Mouse (Mus musculus) induced T-regulatory cell, adult 2 months (primary cell): Measurements from ENCODE around the gene Proz.
"Not testable (repeated sequence)": the region's sequence is repeated elsewhere in the genome, so short reads cannot be mapped to it uniquely, and the experiment has no call there.

Experiments used
- DNase-seq: peaks from one replicate; pipeline ENCODE4 v3.0.0-alpha.2; 2012; ENCODE audit warnings: low read depth

Proz gene

GRCm38 (mm10) chr8:13060441-13061150, at the start of gene Proz:
Proz (plus strand) TSS chr8:13060914.
- no peak for DNase-seq

GRCm38 (mm10) chr8:13019560-13019959, 41.2 kb upstream of the Proz start:
- no peak for DNase-seq

- no peak for DNase-seq
These were observed 38.9 kb upstream of the Proz start for GRCm38 (mm10) chr8:13021830-13022229.

- DNase-seq, result no peak
These were observed 35.1 kb upstream of the Proz start, which contains the start of gene F7 for GRCm38 (mm10) chr8:13025487-13026224. F7 (plus strand) TSS chr8:13026034.

- DNase-seq, result no peak
These were observed 33.1 kb upstream of the Proz start for GRCm38 (mm10) chr8:13027615-13028014.

- DNase-seq, result no peak
These were observed 32.2 kb upstream of the Proz start for GRCm38 (mm10) chr8:13028482-13028881.

- no peak for DNase-seq
These were observed 24.3 kb upstream of the Proz start for GRCm38 (mm10) chr8:13036346-13036812.

- DNase-seq, result no peak
These were observed 23.7 kb upstream of the Proz start, which contains the start of gene F10 for GRCm38 (mm10) chr8:13037015-13037414. F10 (plus strand) TSS chr8:13037308.

GRCm38 (mm10) chr8:13037569-13037968, 23.1 kb upstream of the Proz start:
- no peak for DNase-seq

- no peak for DNase-seq
These were observed 21.7 kb upstream of the Proz start for GRCm38 (mm10) chr8:13039054-13039453.

- no peak for DNase-seq
These were observed 19.3 kb upstream of the Proz start for GRCm38 (mm10) chr8:13041459-13041858.

GRCm38 (mm10) chr8:13047652-13048051, 13.1 kb upstream of the Proz start:
- no peak for DNase-seq

- DNase-seq, result no peak
These were observed 10.2 kb upstream of the Proz start for GRCm38 (mm10) chr8:13050550-13050949.

GRCm38 (mm10) chr8:13057351-13057750, 3.4 kb upstream of the Proz start:
- no peak for DNase-seq

- no peak for DNase-seq
These were observed 2.4 kb downstream of the Proz start for GRCm38 (mm10) chr8:13063112-13063511.

- DNase-seq, result no peak
These were observed 12.5 kb downstream of the Proz start for GRCm38 (mm10) chr8:13073255-13073654.

- DNase-seq, result no peak
These were observed 14.3 kb downstream of the Proz start for GRCm38 (mm10) chr8:13075044-13075443.

GRCm38 (mm10) chr8:13075579-13075978, 14.9 kb downstream of the Proz start:
- DNase-seq, result not testable (repeated sequence)

GRCm38 (mm10) chr8:13077542-13077941, 16.8 kb downstream of the Proz start:
- no peak for DNase-seq

- DNase-seq, result peak; percentile 96
These were observed 44.0 kb downstream of the Proz start for GRCm38 (mm10) chr8:13104691-13105086.

- peak; percentile 99 for DNase-seq
These were observed 44.6 kb downstream of the Proz start, which contains the start of the genes Pcid2 and Cul4a for GRCm38 (mm10) chr8:13105087-13105881. Pcid2 (minus strand) TSS chr8:13105459. Cul4a (plus strand) TSS chr8:13105621.

- peak; percentile 59 for DNase-seq
These were observed 45.3 kb downstream of the Proz start for GRCm38 (mm10) chr8:13105908-13106551.
